Mouse (Mus musculus) ES-E14 (cell line): ENCODE data around the gene Dmrt3. TPM values are rescaled to one million over a fixed set of nuclear protein-coding genes. Genes with fewer than 3 reads are reported as not detected.

ENCODE experiments used
- DNase-seq: peaks from one replicate; pipeline ENCODE4 v3.0.0-alpha.2; 2013; ENCODE audit warnings: low read depth, low spot score
- H3K27ac ChIP-seq: 2 replicates; pipeline ENCODE4 v1.5.1; 2012; ENCODE audit warnings: low read depth, mild to moderate bottlenecking, low read length, moderate library complexity, mixed read lengths; ENCODE audit not compliant: poor library complexity, insufficient read depth, severe bottlenecking
- H3K36me3 ChIP-seq: 2 replicates; pipeline ENCODE4 v1.6.1; 2012; ENCODE audit warnings: mild to moderate bottlenecking, low read length, moderate library complexity, mixed read lengths; ENCODE audit not compliant: control insufficient read depth, poor library complexity, insufficient read depth, severe bottlenecking
- H3K4me1 ChIP-seq, 2 experiments: fragments of 150-350 bp in 1 of 2; sonication (generic) in 1 of 2; 2 replicates each; pipeline ENCODE4 v1.6.1; 2012; ENCODE audit warnings: low read length in 2 of 2, mild to moderate bottlenecking in 1 of 2, mixed read lengths in 1 of 2; ENCODE audit not compliant: control insufficient read depth in 2 of 2, insufficient read depth in 2 of 2, poor library complexity in 1 of 2
- H3K4me3 ChIP-seq, 2 experiments: fragments of 150-350 bp in 1 of 2; sonication (generic) in 1 of 2; 2 replicates each; pipeline ENCODE4 v1.5.1; 2012; ENCODE audit warnings: low read length in 2 of 2, low read depth in 1 of 2, mild to moderate bottlenecking in 1 of 2, mixed read lengths in 1 of 2; ENCODE audit not compliant: insufficient read depth in 1 of 2, poor library complexity in 1 of 2, severe bottlenecking in 1 of 2
- H3K9ac ChIP-seq: 2 replicates; pipeline ENCODE4 v1.6.1; 2012; ENCODE audit warnings: low read depth, mild to moderate bottlenecking, low read length, mixed read lengths; ENCODE audit not compliant: poor library complexity, insufficient read depth, severe bottlenecking
- H3K9me3 ChIP-seq: fragments of 150-350 bp; sonication (generic); 2 replicates; pipeline ENCODE4 v1.6.1; 2012; ENCODE audit warnings: low read depth, mild to moderate bottlenecking, low read length; ENCODE audit not compliant: control insufficient read depth, insufficient read depth
- CHD2 ChIP-seq: IDR thresholded peaks from 2 replicates; pipeline ENCODE4 v1.6.1; 2014; ENCODE audit warnings: mild to moderate bottlenecking, low read depth, low read length, inconsistent platforms
- HCFC1 ChIP-seq: IDR thresholded peaks from 2 replicates; pipeline ENCODE4 v1.6.1; 2012; ENCODE audit warnings: low read length, inconsistent platforms, borderline replicate concordance; ENCODE audit not compliant: insufficient read depth
- MAFK ChIP-seq: IDR thresholded peaks from 2 replicates; pipeline ENCODE4 v1.6.1; 2014; ENCODE audit warnings: mild to moderate bottlenecking, low read depth, low read length, inconsistent platforms; ENCODE audit not compliant: insufficient read depth
- ZC3H11A ChIP-seq: IDR thresholded peaks from 2 replicates; pipeline ENCODE4 v1.6.1; 2012; ENCODE audit warnings: low read depth, mild to moderate bottlenecking, inconsistent platforms, low read length, borderline replicate concordance
- ZNF384 ChIP-seq: IDR thresholded peaks from 2 replicates; pipeline ENCODE4 v1.6.1; 2012; ENCODE audit warnings: low read depth, low read length, inconsistent platforms
- in situ Hi-C, 2 experiments: fragments of 600-800 bp; cut with MboI; formaldehyde crosslinking; loops; one replicate each; pipeline ENCODE4 v1.15.1; 2025; ENCODE audit warnings: low sequenced_read_pairs in 2 of 2, inconsistent platforms in 1 of 2; ENCODE audit not compliant: unreplicated experiment in 2 of 2
- total RNA-seq: library from RNA; depleted of rRNA; stranded (reverse); fragments of 300-350 nt; gene quantifications from 2 replicates; pipeline ENCODE4 v1.2.3, GENCODE M21; 2012

Gene Dmrt3
- total RNA-seq, 1 experiment, result 0.40 TPM

- in situ Hi-C loops, result loop anchor here (25.0 kb wide), 1 partner anchor 310 kb away; no protein-coding TSS in a partner anchor
- Histone ChIP-seq H3K27ac (no peak overlapping the region), H3K9ac (no peak overlapping the region), H3K36me3 (no peaks in the 10 kb centered on the region), H3K4me3 (no peak overlapping the region), H3K9me3 (no peaks in the 10 kb centered on the region), H3K4me1 (no peaks in the 10 kb centered on the region)
- TF ChIP-seq ZC3H11A, result no peak
- TF ChIP-seq ZNF384, result no peak
- TF ChIP-seq MAFK, result no peak
- TF ChIP-seq CHD2, result no peak
- no peak for TF ChIP-seq HCFC1
- no peak for DNase-seq
Observed at GRCm38 (mm10) chr19:25647136-25647535, 37.0 kb downstream of the Dmrt3 start.

DNA sequence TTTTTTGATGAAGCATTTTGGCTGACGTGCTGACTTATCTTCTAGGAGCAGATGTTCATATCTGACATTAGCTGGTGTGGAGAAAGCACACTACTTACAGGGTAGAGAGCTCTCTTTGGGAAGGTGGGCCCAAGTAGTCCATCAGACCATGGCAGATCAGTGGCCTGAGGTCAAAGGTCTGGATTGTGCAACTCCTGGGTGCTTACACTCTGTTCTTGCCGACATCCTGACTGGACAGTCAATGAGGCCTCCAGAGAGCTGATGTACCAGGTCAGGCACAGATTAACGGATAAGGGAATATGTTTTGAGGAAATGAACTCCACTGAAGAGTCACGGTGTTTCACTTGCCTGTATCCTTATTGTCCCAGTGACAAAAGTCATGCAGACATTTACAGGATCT lies 38.6 kb downstream of the Dmrt3 start:
- Histone ChIP-seq H3K27ac (no peak overlapping the region), H3K9me3 (no peaks in the 10 kb centered on the region), H3K36me3 (no peaks in the 10 kb centered on the region), H3K4me1 (no peaks in the 10 kb centered on the region), H3K9ac (no peak overlapping the region), H3K4me3 (no peak overlapping the region)
- in situ Hi-C loops, result loop anchor here (25.0 kb wide), 1 partner anchor 311 kb away; no protein-coding TSS in a partner anchor
- TF ChIP-seq ZC3H11A (no peak), ZNF384 (no peak), MAFK (no peak), HCFC1 (no peak), CHD2 (no peak)
- no peak for DNase-seq

- no peak overlapping the region for H3K4me3 ChIP-seq
- H3K36me3 ChIP-seq, result no peaks in the 10 kb centered on the region
- no peaks in the 10 kb centered on the region for H3K4me1 ChIP-seq
- H3K27ac ChIP-seq, result no peak overlapping the region
- in situ Hi-C loops, result no loop called here
- no peaks in the 10 kb centered on the region for H3K9me3 ChIP-seq
- DNase-seq, result no peak
- no peak overlapping the region for H3K9ac ChIP-seq
- TF ChIP-seq ZC3H11A (no peak), CHD2 (no peak), HCFC1 (no peak), MAFK (no peak), ZNF384 (no peak)
Observed at GRCm38 (mm10) chr19:25650474-25650873, 40.4 kb downstream of the Dmrt3 start.

DNA sequence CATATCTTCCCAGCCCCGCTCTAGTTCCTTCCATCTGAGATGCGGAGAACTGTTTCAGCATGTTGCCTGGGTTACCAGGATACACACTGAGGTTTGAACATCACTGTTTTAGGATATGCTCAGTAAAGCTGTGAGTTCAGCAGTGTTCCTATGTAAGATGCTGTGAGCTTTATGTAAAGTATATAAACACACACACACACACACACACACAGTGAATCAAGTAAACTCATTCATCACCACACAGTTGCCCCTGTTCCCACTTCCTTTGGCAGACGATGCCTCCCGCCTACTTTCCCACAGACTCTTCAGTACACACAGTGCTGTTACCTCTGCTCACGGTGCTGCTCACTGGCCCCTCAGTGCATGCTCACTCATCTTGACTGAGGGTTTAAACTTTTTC lies 42.5 kb downstream of the Dmrt3 start:
- no peak for DNase-seq

More for the DNA sequence above, 42.5 kb downstream of the Dmrt3 start:
- Histone ChIP-seq H3K4me3 (no peak overlapping the region), H3K36me3 (no peaks in the 10 kb centered on the region), H3K4me1 (no peaks in the 10 kb centered on the region), H3K27ac (no peak overlapping the region), H3K9me3 (no peaks in the 10 kb centered on the region), H3K9ac (no peak overlapping the region)
- TF ChIP-seq MAFK (no peak), ZNF384 (no peak), ZC3H11A (no peak), HCFC1 (no peak), CHD2 (no peak)
- in situ Hi-C loops, result no loop called here
